Mouse (Mus musculus): Measurements from ENCODE around the gene Lrrtm4. TPM values are rescaled to one million over a fixed set of nuclear protein-coding genes. Genes with fewer than 3 reads are reported as not detected.

Gene Lrrtm4
- not detected for polyA plus RNA-seq (2014; fragmentation: Illumina TruSeq; extraction: RNeasy Lipid Tissue Mini Kit (QIAGEN cat#74804); ENCODE audit: low read depth, low replicate concordance)

GRCm38 (mm10) chr6:80018765-80019164, at the start of gene Lrrtm4:
Lrrtm4 (plus strand) TSS chr6:80018877.

Other genes starting within 250 kb of the Lrrtm4 start
- not detected for gene Gm20594, start 201.0 kb upstream of the Lrrtm4 start, polyA plus RNA-seq (2014; fragmentation: Illumina TruSeq; extraction: RNeasy Lipid Tissue Mini Kit (QIAGEN cat#74804); ENCODE audit: low read depth, low replicate concordance)